Mouse (Mus musculus) lung, postnatal 14 days (tissue): ENCODE measurements around the gene Olfr171.
"Not testable (repeated sequence)": the region's sequence is repeated elsewhere in the genome, so short reads cannot be mapped to it uniquely, and the experiment has no call there.

Experiments used
- DNase-seq: peaks from one replicate; pipeline ENCODE4 v3.0.0; 2021

Gene Olfr171

GRCm38 (mm10) chr16:19629816-19630215 is at the start of gene Olfr171:
Gene Olfr171, minus strand, starts transcription at chr16:19629916.
- DNase-seq: no peak

- no peak for DNase-seq
Measured at GRCm38 (mm10) chr16:19670768-19671357, 41.1 kb upstream of the Olfr171 start.

GRCm38 (mm10) chr16:19666312-19666711 is 36.6 kb upstream of the Olfr171 start:
- no peak for DNase-seq

GRCm38 (mm10) chr16:19611782-19612181 is 17.9 kb downstream of the Olfr171 start, which contains the start of gene Olfr170:
Gene Olfr170, minus strand, starts transcription at chr16:19611882.
- not testable (repeated sequence) for DNase-seq

GRCm38 (mm10) chr16:19603166-19603565 is 26.6 kb downstream of the Olfr171 start:
- no peak for DNase-seq
